Mouse (Mus musculus): Measurements from ENCODE around the gene Fxn.
"Not testable (repeated sequence)": the region's sequence is repeated elsewhere in the genome, so short reads cannot be mapped to it uniquely, and the experiment has no call there.

Gene Fxn

DNA sequence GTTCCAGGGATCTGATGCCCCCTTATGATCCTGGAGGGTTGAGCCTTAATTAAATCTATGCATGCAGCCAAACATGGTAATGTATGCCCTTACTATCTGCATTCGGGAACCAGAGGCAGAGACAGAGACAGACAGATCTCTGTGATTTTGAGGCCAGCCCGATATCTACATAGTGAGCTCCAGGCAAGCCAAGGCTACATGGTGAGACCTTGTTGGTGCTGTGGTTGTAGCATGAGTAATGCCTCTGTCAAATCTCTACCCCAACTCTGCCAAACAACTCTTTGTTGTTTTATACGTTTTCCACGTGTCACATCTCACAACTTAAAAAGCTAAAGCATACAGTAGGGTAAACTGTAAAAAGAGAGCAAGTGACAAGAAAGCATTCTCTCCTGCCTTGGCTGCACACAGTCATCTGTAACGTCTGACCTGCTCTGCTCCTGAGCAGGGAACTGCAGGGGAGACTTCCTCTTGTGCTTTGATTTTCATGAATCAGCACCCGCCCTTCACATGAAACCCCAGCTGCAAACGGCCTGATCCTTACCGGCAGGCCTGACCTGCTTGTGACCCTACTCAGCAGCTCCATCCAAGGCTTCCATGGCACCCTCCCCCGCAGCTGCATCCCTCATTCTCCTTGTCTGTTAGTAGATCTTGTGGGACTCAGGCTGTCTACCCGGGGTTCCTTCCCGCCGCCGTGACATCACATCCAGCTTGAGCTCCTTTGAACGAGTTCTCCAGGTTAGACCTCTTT, 38.4 kb downstream of the Fxn start:
- DNase-seq (ENCODE audit: low read depth), result peak; percentile 25

DNA sequence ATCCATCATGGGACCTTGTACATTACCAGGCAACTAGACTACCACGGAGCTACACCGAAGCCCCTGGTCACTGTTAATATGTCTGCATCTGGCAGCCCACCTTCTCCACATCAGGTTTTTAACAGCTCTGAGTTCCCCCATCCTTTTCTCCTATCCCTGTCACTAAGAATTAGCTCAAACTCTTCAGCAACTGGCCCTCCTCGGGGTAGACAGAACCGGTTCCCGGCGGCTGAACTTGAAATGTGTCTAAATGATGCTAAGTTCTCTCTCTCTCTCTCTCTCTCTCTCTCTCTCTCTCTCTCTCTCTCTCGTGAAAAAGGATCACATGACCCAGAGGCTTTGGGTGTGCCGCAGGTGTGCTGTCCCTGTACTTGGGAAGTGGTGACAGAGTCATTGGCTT, 39.1 kb downstream of the Fxn start:
- DNase-seq (ENCODE audit: low read depth), result no peak

DNA sequence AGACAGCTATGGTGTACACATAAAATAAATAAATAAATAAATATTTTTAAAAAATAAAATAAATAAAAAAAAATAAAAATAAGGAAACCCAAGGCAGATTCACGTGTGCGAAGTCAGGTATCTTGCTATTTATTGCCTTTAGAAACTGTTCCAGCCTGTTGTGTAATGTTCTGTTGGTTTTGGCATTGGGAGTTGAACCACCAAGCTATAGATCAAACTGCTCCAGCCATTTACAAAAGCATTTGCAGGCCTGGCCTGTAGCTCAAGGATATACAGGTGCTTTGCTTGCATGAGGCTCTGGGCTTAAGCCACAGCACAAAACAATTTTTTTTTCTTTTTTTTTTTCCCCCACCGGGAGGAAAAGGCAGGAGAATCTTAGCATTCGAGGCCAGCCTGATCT, 42.4 kb downstream of the Fxn start:
- no peak for DNase-seq (ENCODE audit: low read depth)

DNA sequence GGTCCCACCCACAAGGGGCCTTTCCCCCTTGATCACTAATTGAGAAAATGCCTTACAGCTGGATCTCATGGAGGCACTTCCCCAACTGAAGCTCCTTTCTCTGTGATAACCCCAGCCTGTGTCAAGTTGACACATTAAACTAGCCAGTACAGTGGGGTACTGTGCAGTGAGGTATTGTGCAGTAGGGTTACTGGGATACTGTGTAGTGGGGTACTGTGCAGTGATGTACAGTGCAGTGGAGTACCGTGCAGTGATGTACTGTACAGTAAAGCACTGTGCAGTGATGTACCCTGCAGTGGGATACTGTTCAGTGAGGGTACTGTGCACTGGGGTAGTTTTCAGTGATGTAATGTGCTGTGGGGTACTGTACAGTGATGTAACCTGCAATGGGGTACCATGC, 48.0 kb downstream of the Fxn start:
- DNase-seq (ENCODE audit: low read depth), result not testable (repeated sequence)

DNA sequence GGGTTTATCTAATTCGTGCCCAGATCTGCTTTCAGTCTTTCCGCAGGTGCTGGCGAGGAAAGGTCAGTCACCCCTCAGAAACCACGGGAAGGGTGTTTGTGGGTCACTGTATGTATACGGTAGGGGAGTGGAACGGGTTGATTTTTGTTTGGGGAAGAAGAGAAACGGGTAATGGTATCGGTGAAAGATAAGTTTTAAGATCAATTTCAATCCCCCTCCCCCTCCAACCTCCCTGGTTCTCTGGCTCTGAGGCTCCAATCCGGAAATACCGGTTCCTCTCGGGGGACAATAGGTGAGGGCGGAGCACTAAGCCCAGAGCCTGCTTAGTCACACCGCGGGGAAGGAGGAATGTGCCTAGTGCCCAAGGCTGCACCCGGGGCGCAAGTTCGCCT, 55.1 kb downstream of the Fxn start:
- DNase-seq (ENCODE audit: low read depth), result peak; percentile 17

DNA sequence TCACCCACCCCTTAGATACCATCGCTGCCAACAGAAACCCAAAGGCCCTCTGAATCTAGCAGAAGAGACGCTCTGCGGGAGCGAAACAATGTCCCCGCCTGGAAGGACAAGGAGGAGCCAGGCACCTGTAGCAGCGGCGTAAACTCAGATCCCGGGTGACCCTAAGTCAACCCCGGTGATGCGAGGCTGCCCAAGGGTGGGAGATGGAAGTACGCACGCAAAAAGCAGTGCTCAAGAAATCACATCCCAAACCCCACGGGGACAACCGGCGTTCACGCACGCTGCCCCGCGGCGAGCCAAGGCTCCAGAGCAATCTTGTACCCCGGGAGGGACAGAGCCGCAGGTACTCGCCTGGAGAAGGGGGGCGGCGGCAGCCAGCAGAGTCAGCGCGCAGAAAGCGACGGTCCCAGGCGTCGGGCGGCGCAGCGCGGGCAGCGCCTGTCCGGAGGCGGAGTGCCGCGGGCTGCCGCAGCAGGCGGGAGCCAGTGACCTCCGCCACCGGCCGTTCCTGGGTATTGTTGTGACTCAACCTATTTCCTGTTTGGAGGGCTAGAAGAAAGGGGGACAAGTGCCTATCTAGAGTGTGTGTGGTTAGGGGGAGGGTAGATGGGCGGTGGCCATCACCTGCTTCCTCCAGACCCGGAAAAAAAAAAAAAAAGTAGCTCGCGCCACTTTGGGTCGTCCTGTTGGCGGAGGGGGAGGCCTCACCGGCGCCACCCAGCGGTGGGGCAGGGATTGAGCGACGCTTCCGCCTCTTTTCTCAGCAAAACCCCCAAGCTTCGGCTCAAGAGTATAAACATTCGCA, 55.7 kb downstream of the Fxn start, which contains the start of gene Tjp2:
Gene Tjp2, minus strand, starts transcription at position 531 of the 805 bp plus-strand sequence.
- peak; percentile 27 for DNase-seq (ENCODE audit: low read depth)

DNA sequence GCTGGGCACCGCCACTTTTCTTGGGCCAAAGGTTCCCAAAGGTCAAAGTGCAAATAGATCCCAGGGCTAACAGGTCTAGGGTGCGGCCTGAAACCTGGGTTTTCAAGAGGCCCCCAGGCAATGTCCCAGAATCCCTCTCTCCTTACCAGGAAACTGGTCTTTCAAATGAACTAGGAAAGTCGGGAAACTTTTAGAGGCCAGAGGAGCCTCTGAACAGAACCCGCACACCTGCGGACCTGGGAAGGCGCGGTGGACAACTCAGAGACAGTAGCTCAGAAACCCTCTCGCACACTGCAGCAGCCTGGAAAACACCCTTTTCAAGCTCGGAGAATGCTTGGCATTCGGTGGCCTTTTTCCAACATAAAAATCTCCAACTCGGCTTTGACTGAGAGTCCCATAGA, 56.6 kb downstream of the Fxn start:
- DNase-seq (ENCODE audit: low read depth), result no peak

DNA sequence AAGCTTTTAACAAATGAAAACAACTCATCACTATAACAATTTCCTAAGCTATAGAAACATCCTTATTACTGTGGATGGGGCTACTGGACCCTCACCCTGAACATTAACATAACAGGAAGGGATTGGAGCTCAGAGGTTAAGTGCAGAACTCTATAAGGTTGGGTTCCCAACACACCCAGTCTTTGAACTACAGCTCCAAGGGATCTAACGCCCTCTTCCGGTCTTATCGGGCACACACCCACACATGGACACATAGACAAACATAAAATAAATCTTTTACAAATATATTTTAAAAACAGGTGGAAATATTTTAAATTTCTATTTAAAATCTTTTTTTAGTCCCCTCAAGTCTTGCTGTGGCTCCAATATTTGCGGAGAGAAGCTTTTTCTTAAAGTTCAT, 59.0 kb downstream of the Fxn start:
- no peak for DNase-seq (ENCODE audit: low read depth)

DNA sequence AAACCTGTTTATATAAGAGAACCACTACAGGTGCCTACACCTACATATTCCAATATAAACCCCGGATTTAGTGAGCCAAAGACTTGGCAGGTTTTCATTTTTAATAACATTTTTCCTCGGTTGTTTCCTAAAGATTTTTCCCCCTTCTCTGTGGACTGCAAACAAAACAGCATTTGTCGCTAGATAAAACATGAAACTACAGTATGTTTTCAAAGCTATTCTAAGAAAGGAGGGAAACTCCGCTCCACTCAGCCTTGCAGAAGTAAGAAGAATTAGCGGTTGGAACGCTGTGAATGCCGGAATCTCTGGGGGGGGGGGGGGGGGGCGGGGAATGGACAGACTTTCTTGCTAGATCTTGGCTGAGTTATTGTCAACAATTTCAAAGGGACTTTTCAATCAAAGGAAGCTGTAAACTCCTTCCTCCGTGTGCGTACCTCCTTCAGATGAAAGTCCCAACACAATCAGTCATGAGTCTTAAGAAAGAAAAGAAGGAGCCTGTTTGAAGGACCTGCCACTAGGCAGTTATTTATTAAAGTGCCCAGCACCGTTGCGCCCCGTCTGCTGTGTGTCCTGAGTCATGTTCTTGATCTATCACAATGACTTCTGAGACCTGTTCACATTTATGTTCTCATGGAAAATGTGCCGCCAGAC, 59.5 kb downstream of the Fxn start:
- no peak for DNase-seq (ENCODE audit: low read depth)

DNA sequence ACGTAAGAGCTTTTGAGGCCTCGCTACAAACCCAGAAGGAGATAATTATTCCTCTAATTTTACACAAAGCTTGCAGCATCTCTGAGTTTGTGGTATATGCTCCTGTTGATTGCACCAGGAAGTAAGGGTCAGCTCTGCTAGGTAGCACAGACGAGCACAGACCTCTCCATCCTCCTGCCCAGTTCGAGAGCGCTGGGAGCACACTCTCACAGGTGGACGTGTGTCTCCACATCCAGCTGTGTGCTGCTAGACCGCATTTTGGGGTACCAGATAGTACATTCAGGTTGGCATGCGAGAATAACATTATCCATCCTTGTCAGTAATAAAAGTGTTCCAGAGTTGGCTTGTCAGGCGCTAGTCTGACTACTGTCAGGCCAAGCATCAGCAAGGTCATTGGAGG, 61.4 kb downstream of the Fxn start:
- DNase-seq (ENCODE audit: low read depth), result no peak

DNA sequence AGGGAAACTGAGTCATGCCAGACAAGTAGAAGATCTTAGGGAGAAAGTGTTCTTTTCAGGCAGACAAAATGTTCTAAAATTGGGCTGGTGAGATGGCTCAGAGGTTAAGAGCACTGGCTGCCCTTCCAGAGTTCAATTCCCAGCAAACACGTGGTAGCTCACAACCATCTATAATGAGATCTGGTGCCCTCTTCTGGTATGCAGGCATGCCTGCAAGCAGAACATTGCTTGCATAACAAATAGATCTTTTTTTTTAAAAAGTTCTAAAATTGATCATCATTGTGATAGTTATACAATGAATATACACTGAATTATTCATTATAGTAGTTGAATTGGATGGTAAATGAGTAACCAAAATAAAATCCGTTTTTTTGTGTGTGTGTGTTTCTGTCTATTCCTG, 62.1 kb downstream of the Fxn start:
- no peak for DNase-seq (ENCODE audit: low read depth)

DNA sequence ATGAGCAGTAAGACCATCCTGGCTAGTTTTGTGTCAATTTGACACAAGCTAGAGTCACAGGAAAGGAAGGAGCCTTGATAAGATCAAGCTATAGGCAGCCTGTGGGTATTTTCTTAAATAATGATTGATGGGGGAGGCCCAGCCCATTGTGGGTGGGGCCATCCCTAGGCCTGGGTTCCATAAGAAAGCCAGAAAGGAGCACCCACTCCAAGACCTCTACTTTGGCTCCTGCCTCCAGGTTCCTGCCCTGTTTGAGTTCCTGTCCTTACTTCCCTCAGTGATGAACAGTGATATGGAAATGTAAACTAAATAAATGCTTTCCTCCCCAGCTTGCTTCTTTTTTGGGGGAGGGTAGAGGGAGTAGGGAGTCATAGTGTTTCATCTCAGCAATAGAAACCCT, 62.6 kb downstream of the Fxn start:
- DNase-seq (ENCODE audit: low read depth), result no peak

DNA sequence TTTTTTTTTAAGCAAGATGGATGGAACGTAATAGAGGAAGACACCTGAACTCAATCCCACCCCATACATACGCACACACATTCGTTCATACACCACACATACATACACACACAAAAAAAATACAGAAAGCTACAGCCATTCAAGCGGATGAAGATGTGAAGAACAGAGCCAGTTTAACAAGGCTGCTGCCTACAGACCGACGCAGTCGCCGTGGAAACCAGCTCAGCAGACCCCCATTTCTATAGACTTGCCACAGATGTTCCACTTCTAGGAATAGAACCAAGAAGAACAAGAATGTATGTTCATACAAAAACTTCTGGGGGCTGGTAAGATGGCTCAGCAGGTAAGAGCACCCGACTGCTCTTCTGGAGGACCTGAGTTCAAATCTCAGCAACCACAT, 63.6 kb downstream of the Fxn start:
- DNase-seq (ENCODE audit: low read depth), result no peak

DNA sequence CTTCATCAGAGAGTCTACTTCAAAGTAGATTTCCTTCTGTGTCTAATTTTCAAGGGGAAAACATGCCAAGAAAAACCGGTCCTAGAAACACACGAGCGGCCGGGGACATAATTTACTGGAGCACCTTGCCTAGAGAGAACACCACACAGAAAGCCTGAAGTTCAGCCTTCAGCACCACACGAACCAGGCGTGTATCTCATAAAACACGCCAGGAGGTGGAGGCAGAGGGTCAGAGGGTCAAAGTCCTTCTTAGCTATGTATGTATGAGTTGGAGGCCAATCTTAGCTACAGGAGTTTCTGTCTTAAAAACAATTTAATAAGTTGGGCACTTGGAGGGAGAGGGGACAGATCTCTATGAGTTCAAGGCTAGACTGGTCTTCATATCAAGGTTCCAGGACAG, 65.5 kb downstream of the Fxn start:
- no peak for DNase-seq (ENCODE audit: low read depth)

DNA sequence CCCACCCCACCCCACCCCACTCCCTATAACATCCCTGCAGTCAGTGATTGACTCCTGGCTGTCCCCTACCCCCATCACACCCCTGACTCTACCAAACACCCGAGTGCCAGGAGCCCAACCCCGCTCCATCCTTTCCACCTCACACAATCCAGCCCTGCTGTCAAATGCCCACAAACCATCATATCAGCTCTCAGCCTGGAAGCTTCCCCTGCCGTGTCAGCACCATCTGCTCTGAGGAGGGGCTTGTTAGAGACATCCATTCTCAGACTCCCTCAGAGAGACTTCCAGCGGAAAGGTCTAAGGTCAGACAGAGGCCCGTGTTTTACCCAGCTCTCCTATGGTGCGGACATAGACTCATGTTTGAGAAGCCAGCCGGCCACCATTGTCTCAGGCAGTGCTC, 67.1 kb downstream of the Fxn start:
- DNase-seq (ENCODE audit: low read depth), result no peak

DNA sequence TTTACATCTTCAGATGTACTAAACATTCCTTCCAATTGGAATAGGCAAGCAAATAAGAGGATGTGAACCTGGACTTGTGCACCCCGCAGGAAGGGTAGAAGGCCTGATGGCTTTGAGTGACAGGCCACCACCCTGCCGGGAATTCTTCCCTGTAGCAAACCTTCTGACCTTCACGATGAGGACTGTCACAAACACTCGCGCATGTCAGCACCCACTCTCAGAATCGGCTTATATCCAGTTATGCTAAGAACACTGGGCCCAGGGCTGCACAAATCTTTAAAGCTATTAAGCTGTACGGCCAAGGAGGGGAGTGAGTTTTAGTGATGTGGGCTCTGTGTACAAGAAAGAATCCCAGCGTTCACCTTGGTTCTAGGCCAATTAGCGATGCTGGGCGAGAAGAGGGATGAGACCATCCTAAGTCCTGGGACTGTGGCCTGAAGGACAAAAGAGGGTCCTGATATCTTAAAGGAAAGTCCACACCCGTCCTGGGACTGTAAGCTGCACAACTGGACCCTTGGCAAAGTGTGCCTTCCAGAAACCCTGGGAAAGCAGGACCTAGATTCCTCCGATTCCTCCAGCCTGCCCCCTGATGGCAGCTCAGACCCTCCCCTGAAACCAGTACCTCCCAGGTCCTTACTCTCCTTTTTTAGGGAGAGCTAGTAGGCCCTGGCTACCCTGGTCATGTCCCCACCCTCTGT, 67.7 kb downstream of the Fxn start:
- no peak for DNase-seq (ENCODE audit: low read depth)
